8 mouse cellular contexts compared by ENCODE assay signal in genomic region chr12:54313211-54313845, GRCm38 (mm10).
DNase-seq lines count a peak whose midpoint lies in the region; ATAC-seq and TF ChIP-seq lines count a peak whose summit lies in the region.

No protein-coding gene starts in this region.

- peak overlapping the region; percentile 54 for H3K9ac ChIP-seq in hindbrain, embryonic 14.5 days

- in situ Hi-C loops in Patski (cut with MboI; ENCODE audit: low pct_unique_long_range_greater_than_20kb): no loop called here

- no peaks in the 10 kb centered on the region for H3K27me3 ChIP-seq in Patski
- no peaks in the 10 kb centered on the region for H3K27me3 ChIP-seq in hindbrain, embryonic 14.5 days (ENCODE audit: control insufficient read depth, insufficient read depth, low read length)
- H3K27me3 ChIP-seq in megakaryocyte, embryonic 14.5 days (replicated peaks): peaks cover 14% of the 10 kb centered on the region

- 2% methylated on average over 20 of the region's 20 CpGs for WGBS in hindbrain, embryonic 14.5 days

- H3K4me1 ChIP-seq in hindbrain, embryonic 14.5 days (replicated peaks; ENCODE audit: control insufficient read depth, insufficient read depth, low read length): peaks cover 13% of the 10 kb centered on the region
- H3K4me1 ChIP-seq in megakaryocyte, embryonic 14.5 days: peaks cover 28% of the 10 kb centered on the region

- POLR2A ChIA-PET in Patski (lab: Charles Lee): no interaction called here

- peak; percentile 54 for DNase-seq in Patski (ENCODE audit: low read depth, low spot score)
- DNase-seq in cerebellum, postnatal 14 days: peak; percentile 57 to 72
- DNase-seq in gastrocnemius, adult 18-20 months (ENCODE audit: low spot score): peak; percentile 43
- DNase-seq in hindbrain, embryonic 14.5 days (ENCODE audit: low spot score): no peak
- DNase-seq in left cerebral cortex, postnatal 14 days (ENCODE audit: low spot score in 2 of 2): peak; percentile 10 to 45
- DNase-seq in right cerebral cortex, postnatal 14 days: peak; percentile 47
- peak; percentile 56 for DNase-seq in urinary bladder, postnatal 25 days (ENCODE audit: low spot score)

- H3K9me3 ChIP-seq in hindbrain, embryonic 14.5 days (ENCODE audit: control insufficient read depth, low read length): no peaks in the 10 kb centered on the region
- H3K9me3 ChIP-seq in megakaryocyte, embryonic 14.5 days: no peaks in the 10 kb centered on the region

- no peak for TF ChIP-seq CTCF in Patski (IDR thresholded peaks at IDR 0.05)

- no peaks in the 10 kb centered on the region for H3K36me3 ChIP-seq in hindbrain, embryonic 14.5 days (replicated peaks; ENCODE audit: control insufficient read depth, insufficient read depth)
- no peaks in the 10 kb centered on the region for H3K36me3 ChIP-seq in megakaryocyte, embryonic 14.5 days (replicated peaks; ENCODE audit: low read length)

- intact Hi-C loops in left cerebral cortex, postnatal 14 days (cut with DNase I): no loop called here

- CTCF ChIA-PET in Patski (lab: Charles Lee): interaction anchor here (1.0 kb wide), 1 partner anchor 112 kb away, joined by 3 read pairs; no protein-coding TSS in a partner anchor

- H3K4me2 ChIP-seq in hindbrain, embryonic 14.5 days (replicated peaks): peak overlapping the region; percentile 63

- ATAC-seq in Patski: peak; percentile 97
- ATAC-seq in hindbrain, embryonic 14.5 days (ENCODE audit: low FRiP score): peak; percentile 76

- H3K4me3 ChIP-seq in hindbrain, embryonic 14.5 days (replicated peaks; ENCODE audit: low read length): peak overlapping the region; percentile 24
- peak overlapping the region; percentile 91 for H3K4me3 ChIP-seq in megakaryocyte, embryonic 14.5 days (replicated peaks)

- no peak overlapping the region for H3K27ac ChIP-seq in hindbrain, embryonic 14.5 days
